Mouse (Mus musculus): ENCODE measurements around the gene Ackr3.

The Ackr3 gene

DNA sequence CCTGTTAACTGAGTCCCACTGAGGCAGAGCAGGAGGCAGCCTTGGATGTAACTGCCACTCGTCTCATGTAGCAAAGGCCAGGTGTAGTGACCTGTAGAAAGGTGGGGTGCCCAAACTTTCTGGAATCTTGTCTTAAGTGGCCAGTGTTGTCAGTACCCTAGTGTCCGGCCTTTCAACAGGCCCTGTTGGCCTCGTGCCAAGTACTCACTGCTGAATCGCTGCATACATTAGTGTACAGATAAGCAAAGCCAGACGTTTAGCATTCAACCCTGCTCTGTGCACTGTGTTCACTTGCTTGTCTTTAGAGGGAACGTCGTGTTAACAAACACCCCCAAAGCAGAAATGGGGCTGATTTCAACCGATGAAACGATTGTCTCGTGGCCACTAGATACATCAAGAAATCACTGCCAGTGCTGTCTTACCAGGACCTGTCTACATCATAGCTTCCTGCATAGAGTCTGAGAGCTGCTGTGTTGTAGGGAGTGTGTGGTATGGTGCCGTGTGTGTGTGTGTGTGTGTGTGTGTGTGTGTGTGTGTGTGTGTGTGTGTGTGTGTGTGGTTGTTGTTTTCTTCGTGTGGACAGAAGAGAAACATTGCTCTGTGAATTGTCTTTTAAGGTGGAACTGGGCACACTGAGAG, 24.0 kb downstream of the Ackr3 start:
- in situ Hi-C loops (cut with MboI, MseI), result no loop called here

DNA sequence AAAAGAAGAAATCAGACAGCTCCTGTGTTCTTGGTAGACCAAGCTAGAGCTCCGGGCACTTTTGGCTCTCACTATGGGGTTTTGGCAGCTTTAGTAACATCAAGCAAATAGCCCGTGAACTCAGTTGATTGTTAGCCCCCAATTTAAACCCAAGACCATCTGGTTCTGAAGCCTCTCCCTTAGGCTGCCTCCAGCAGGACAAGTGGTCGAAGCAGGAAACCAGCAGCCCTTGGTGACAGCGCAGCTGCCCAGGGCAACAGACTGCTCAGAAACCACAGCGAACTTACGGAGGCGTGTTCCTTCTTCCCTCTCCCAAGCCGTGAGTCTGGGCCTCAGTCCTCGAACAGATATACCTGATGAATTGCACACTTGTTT, 24.5 kb downstream of the Ackr3 start:
- in situ Hi-C loops (cut with MboI, MseI), result no loop called here

DNA sequence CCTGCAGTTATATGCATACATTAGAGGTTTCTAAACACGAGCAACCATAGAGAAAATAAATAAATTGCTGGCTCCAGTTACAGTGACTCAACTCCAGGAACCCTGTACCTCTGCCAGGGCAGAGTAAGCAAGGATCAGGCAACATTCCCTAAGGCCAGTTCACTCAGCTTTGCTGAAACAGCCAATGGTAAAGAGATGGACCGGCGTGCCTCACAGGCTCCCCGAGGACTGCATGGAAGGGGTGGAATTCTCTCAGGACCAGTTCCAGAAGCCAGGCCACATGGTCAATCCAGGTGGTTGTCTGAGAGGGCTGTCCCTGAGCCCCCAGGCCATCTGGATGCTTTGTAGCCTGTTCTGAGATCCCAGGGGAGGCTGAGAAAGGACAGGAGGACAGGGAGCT, 26.8 kb downstream of the Ackr3 start:
- in situ Hi-C loops (cut with MboI, MseI), result no loop called here

DNA sequence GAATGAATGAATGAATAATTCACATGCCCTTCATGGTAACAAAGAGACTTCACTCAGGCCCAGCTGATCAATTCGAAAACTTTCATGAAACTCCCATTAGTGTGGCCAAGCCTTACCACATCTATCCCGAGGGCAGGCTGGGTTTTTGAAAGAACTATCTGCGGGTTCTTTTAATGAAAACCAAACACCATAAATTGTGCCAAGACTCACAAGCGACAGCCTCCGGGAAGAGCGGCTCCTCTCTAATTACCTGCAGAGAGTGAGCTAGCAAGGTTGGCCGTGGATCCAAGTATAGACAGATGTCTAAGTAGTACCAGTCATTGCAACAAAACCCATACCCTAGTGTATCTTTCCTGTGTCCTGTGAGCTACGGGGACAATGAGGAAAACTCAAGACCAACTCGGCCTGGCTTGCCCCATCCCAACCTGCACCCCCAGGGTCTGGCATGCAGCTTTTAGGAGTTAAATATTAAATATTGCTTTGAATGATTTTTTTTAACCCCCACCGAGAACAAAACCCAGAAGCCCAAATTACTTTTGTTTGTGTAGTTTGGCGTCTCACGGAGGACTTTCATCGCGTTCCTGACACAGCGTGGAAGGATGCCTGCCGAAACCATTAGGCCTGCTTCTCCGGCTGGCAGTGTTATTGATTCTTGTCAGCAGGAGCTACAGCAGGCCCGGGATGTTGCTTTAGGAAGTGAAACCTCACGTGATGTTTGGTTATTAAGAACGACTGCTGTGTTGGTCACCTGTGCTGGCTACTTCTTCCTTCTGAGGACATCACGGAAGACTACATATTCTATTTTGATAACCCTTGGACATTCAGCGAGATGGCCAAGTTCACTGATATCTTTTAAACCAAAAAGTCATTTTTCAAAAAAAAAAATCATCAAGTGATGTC, 28.1 kb downstream of the Ackr3 start:
- in situ Hi-C loops (cut with MboI, MseI), result no loop called here

DNA sequence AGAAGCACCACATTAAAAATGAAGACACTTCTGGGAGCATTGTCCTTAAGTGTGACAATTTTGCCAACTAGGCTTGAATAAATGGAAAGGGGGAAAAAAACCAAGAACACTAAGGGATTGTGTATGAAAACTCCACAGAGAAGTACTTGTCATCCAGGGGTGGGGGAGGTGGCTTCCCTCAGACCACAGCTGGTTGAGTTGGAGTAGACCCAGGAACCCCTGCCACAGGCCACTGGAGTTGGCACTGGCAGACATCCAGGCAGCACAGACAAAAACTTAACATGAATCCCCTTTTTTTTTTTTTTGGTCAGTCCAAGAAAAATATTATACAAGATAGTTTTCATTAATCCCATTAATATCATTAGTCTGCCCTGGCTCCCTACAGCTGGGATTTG, 28.7 kb downstream of the Ackr3 start:
- in situ Hi-C loops (cut with MboI, MseI), result no loop called here

DNA sequence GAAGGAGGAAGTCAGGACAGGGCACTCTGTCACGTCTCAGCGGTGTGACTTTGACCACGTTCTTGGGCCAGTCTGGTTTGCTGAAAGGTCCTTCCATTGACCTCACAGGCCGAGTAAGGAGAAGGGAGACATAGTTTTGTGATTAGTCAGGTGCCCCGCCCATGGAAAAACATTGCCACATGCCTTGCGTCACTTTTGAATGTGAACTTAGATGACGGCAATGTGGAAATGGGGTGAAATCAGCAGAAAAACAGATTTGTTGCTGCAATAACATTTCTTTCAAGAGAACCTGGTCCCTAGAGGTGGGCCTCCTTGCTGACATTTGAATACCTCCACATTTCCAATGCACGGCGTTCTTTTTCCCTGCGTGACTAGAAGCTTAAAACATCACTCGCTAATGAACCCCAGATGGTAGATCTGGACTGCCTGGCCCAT, 30.9 kb downstream of the Ackr3 start:
- in situ Hi-C loops (cut with MboI, MseI), result no loop called here

DNA sequence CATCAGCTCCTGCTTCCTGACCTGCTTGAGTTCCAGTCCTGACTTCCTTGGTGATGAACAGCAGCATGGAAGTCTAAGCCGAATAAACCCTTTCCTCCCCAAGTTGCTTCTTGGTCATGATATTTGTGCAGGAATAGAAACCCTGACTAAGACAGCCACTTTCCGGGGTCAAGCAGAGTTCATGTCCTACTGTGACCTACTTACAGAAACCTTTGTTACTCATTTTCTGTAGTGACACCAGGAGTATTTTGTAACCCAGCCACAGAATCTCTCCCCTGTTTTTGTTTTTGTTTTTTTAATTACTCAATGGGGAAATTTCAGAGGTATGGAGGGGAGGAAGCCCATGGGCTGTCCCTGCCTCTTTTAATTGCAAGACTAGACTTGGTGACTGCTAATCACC, 32.9 kb downstream of the Ackr3 start:
- in situ Hi-C loops (cut with MboI, MseI), result no loop called here

DNA sequence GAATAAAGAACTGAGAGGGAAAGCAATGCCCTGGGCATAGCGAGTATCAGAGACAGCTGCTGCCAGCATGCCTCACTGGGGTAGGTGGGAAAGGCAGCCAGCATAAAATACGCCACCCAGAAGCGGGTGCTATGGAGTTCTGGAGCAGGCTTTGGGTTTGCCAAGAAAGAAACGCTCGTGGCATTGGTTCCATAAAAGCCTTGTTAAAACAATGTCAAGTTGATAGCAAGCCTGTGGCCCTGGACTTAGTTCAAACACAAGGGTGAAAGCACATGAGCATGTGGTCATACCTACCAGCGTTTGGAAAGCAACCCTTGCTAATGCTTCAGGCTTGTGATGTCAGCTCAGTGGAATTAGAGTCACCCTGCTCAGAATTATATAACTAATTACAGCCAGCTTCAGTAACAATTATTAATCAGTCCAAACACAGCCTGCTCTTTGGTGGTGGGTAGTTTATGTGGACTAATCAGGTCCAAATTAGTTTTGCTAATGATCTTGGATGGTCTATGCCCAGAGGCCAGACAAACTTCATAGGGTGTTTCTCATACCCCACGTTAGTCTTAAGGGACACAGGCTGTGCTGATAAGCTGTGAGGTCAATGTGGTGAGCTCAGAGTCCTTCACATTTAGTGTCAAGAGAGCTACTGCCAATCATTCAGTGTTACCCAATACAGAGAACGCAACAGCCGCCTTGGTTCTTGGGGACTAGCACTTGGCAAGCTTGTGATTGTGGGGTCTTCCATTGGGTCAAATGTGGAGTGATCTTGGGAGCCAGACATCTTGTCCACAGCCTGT, 34.5 kb downstream of the Ackr3 start:
- in situ Hi-C loops (cut with MboI, MseI), result no loop called here

DNA sequence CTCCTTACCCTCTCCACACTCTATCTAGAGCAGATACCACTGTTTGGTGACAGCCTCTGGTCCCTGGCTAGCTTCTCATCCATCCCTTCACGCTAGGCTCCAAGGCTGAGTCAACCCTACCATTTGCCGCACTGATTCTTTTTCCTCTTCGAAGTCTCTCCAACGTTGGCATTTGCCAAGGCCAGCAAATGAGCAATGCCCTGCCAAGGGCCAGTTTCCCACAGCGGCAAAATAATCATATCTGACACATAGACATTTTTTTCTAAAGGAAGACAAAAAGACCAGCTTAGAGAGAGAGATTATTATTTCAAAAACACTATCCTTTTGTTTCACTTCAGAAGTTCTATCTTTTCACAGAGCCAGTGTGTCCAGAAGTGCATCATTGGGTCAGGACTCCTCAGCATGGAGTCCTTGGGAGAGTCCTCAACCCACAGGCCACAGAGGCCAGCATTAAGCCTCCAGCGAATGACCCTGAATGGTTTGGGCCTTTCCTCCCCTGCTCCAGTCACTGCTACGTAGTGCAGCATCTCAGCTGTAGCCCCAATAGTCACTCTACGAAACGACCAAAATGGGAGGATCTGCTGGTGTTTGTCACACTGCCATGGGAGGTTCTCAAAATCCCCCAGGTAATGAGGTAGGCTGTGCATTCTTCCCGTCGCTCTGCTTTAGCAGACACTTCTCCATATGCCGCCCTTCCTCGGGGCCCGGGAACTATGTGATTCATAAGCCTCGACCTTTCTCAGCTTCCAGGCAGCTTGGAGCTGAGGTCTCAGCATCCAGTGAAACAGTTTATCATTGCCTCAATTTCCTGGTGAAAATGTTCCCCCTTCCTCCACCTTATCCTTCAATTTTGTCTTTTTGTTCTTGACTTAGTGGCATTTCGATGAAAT, 35.8 kb downstream of the Ackr3 start:
- in situ Hi-C loops (cut with MboI, MseI), result loop anchor here in 1 of 2 experiments (10.0 kb wide), 1 partner anchor 875 kb away; no protein-coding TSS in a partner anchor

DNA sequence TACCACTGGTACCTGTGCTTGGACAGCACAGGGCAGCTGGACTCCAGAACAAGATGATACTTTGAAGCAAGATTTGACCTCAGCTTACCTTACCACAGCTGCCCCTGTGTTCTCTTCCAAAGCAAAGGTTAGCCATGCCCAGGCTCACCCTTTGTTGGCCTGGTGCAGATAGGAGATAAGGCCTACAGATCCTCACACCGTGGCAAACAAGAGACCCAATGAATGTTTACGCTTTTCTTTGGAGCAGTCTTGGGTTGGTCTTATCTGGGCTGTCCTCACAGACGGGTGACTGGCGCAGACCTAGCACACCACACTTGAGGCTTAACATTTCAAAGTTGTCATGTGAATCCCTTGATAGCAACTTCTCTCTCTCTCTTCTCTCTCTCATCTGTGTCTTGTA, 36.5 kb downstream of the Ackr3 start:
- in situ Hi-C loops (cut with MboI, MseI), result loop anchor here in 1 of 2 experiments (10.0 kb wide), 1 partner anchor 875 kb away; no protein-coding TSS in a partner anchor

DNA sequence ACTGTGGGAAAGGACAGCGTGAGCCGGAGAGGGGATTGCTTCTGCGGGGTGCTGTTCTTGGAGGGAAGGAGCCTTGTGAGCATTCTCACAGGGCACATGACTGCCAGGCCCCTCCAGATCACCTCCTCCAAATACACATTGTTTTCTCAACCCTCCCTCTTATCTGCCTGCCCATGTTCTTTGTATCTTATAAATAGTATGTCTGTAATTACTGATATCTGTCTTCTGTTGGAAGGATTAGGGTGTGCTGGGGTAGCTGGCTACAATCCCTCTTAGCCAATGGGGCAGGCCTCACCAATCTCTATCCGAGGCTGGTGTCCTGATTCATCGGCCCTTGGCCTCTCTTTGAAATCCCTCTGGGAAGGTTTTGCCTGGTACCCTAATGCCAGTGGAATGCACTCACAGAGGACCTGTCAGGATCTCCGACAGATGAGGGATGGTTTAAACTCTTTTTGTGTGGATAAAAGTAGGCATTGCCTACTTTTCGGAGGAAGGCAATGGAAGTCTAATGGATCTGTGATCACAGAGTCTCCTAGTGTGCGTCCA, 38.7 kb downstream of the Ackr3 start:
- in situ Hi-C loops (cut with MboI, MseI), result loop anchor here in 1 of 2 experiments (10.0 kb wide), 1 partner anchor 872 kb away; no protein-coding TSS in a partner anchor

DNA sequence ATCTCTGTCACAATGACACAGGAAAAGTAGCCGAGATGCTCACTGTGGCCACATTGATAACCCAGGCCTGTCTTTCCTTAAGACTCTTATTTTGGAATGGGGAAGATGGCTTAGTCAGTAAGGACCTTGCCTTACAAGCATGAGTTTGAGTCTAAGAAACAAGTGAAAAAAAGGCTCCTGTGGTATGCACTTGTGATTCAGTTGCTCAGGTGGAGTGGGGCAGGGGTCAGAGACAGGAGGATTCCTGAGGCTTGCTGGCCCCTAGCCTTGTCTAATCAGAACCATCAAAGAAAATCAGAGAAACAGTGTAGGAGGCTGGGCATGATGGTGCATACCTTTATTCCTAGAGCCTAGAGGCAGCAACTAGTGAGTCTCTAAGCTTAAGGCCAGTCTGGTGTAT, 40.8 kb downstream of the Ackr3 start:
- in situ Hi-C loops (cut with MboI, MseI), result loop anchor here in 1 of 2 experiments (10.0 kb wide), 1 partner anchor 870 kb away; no protein-coding TSS in a partner anchor

DNA sequence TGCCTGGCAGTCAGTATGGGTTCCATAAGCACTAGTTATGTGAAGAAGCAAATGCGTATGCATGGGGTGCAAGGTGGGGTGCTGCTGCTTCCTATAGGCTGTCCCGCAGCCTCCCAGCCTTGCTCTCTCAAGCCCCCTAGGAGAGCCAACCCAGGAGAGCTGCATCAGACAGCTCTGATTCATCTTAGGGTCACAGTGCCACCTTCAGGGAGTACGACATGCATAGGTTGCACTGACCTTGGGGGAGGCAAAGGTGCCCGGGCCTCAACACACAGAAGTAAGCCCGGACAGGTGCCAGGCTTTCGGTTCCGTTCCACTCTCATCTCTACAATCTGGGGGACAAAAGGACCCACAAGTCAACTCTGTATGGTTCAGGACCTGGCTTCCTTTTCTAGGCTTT, 41.8 kb downstream of the Ackr3 start:
- in situ Hi-C loops (cut with MboI, MseI), result loop anchor here in 1 of 2 experiments (10.0 kb wide), 1 partner anchor 869 kb away; no protein-coding TSS in a partner anchor

DNA sequence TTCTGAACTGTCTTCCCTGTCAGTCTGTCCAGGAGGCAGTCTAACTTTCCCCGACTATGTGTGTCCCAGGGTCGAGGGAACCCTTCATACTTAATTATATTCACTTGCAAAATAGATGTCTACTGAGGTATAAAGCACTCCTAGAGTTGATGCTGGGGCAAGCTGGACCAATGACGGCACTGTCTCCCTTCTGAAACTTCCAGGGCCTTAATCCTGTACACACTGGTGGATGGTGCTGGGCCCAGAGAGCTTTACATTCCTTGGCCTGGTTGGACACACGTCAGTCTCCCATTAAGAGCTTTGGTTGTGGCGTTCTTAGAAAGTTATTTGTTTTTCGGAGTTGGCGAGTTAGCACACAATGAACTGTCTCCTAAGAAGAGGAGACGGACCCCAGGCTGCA, 42.3 kb downstream of the Ackr3 start:
- in situ Hi-C loops (cut with MboI, MseI), result loop anchor here in 1 of 2 experiments (10.0 kb wide), 1 partner anchor 869 kb away; no protein-coding TSS in a partner anchor

DNA sequence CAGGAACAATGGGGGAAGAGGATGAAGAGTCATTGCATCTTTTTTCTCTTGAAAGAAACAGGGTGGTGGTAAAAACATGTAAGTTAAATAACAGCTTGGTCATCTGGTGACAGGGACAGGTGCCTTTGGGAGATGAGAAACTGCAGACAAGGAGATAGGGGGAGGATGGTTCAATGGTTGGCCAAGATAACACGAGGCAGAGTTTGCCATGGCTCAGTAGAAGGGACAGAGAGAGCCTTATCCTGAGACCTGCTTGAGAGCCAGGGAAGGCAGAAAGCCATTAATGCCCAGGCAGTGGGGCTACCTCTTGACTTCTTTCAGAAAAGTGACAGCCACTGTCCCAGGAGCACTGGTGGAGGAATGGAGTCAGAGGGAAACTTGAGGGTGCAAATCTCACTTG, 43.0 kb downstream of the Ackr3 start:
- in situ Hi-C loops (cut with MboI, MseI), result loop anchor here in 1 of 2 experiments (10.0 kb wide), 1 partner anchor 868 kb away; no protein-coding TSS in a partner anchor

DNA sequence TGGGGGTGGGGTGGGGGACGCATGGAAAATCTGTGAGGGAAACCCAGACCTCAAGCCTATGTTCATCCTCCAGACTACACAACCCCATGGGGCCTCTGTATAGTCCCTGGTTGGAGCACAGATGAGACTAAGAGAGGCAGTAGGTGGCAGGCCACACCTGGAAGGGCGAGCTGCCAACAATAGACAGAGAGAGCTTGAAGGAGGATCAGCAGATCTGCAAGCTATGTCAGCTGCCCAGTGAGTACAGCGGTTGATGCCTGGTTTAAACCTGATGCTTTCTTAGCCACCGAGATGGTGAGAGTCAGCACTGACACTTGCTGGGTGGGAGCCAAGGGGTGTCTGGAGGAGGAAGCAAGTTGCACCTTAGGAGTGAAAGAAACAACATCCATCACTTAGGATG, 43.5 kb downstream of the Ackr3 start:
- in situ Hi-C loops (cut with MboI, MseI), result loop anchor here in 1 of 2 experiments (10.0 kb wide), 1 partner anchor 868 kb away; no protein-coding TSS in a partner anchor

DNA sequence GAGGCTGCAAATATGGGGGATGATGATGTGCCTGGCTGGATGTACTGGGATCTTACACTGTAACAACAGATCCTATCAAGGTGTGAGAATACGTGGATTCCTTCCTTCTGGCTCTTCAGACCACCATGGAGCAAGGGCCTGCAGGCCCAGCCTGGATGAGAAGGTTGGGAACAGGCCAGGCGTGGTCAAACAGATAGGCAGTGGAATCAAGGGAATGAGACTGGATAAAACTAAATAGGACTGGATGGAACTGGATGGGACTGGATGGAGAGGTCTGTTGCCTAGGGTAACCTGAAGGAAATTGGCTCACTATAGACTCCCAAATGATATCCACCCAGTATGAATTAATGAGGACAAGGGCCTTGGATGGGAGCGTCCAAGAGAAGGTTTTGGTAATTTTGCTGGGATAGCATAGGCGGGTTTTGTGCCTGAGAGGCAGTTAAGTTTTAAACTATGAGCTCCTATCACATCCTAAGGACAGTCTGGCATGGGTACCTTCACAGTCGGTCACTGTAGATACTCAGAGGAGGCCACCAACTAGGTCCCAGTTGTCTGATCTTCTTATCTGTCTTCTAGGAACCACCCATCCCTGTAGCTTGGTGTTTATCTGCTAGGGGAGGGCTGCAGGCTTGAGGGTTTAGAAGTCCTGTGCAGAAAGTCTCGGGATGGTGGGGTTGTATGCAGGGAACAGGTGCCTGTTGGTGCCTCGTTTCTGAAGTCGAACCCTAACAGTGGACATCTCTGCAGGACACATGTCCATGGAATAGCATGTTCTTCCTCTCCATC, 44.2 kb downstream of the Ackr3 start:
- in situ Hi-C loops (cut with MboI, MseI), result loop anchor here in 1 of 2 experiments (10.0 kb wide), 1 partner anchor 867 kb away; no protein-coding TSS in a partner anchor

DNA sequence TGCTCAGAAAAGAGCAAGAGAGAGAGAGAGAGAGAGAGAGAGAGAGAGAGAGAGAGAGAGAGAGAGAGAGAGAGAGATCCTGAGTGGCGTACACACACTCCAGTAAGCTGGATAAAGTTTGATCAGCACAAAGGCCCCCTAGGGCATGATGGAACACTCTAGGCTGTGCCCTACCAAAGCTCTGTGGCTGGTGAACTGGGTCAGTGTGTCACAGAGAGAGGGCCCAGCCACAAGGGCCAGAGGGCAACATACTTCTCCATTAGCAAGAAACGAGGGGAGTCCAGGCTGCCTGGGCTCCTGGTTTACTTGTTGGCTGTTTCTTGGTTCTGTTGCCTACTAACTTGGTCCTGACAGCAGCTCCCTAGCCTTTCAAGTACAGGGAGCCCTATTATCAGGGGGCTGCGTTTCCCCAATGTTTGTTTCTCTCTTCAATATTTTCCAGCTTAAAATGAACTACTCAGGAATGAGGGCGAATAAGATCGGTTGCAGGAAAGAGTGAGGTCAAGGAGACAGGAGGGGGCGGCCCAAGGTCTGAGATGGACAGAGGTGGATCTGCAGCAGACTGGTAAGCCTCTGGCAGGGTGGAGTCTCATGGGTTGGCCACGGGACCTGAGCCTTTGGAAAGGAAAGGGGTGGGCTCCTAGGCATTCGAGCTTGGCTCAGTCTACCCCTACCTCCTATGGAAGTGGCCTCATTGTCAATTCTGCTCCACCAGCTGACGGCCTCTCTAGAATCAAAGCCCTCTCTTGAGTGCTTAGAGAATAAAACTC, 45.4 kb downstream of the Ackr3 start:
- in situ Hi-C loops (cut with MboI, MseI), result loop anchor here in 1 of 2 experiments (10.0 kb wide), 1 partner anchor 866 kb away; no protein-coding TSS in a partner anchor
